Mouse (Mus musculus): ENCODE results near the gene Tesk2.

The Tesk2 gene

GRCm38 (mm10) chr4:116719396-116719795 is 1.4 kb upstream of the Tesk2 start:
- DNase-seq (ENCODE audit: low spot score) = peak; percentile 73

- no peak for DNase-seq (ENCODE audit: low spot score)
Measured at GRCm38 (mm10) chr4:116721098-116721628, 415 bp downstream of the Tesk2 start.

GRCm38 (mm10) chr4:116722230-116722629 is 1.5 kb downstream of the Tesk2 start:
- DNase-seq (ENCODE audit: low spot score) = no peak

GRCm38 (mm10) chr4:116725444-116725843 is 4.7 kb downstream of the Tesk2 start:
- no peak for DNase-seq (ENCODE audit: low spot score)

GRCm38 (mm10) chr4:116727401-116727800 is 6.7 kb downstream of the Tesk2 start:
- DNase-seq (ENCODE audit: low spot score) = no peak

GRCm38 (mm10) chr4:116729532-116729931 is 8.8 kb downstream of the Tesk2 start:
- DNase-seq (ENCODE audit: low spot score) = no peak

GRCm38 (mm10) chr4:116731077-116731476 is 10.3 kb downstream of the Tesk2 start:
- DNase-seq (ENCODE audit: low spot score) = no peak

- no peak for DNase-seq (ENCODE audit: low spot score)
Measured at GRCm38 (mm10) chr4:116732355-116732754, 11.6 kb downstream of the Tesk2 start.

GRCm38 (mm10) chr4:116734996-116735395 is 14.2 kb downstream of the Tesk2 start:
- no peak for DNase-seq (ENCODE audit: low spot score)

- DNase-seq (ENCODE audit: low spot score) = no peak
Measured at GRCm38 (mm10) chr4:116738972-116739751, 18.4 kb downstream of the Tesk2 start.

- DNase-seq (ENCODE audit: low spot score) = no peak
Measured at GRCm38 (mm10) chr4:116749750-116750149, 29.0 kb downstream of the Tesk2 start.

- no peak for DNase-seq (ENCODE audit: low spot score)
Measured at GRCm38 (mm10) chr4:116761914-116762313, 41.2 kb downstream of the Tesk2 start.

- no peak for DNase-seq (ENCODE audit: low spot score)
Measured at GRCm38 (mm10) chr4:116764001-116764400, 43.3 kb downstream of the Tesk2 start.

GRCm38 (mm10) chr4:116768510-116768909 is 47.8 kb downstream of the Tesk2 start:
- DNase-seq (ENCODE audit: low spot score) = no peak

GRCm38 (mm10) chr4:116769060-116769459 is 48.3 kb downstream of the Tesk2 start:
- DNase-seq (ENCODE audit: low spot score) = no peak

- no peak for DNase-seq (ENCODE audit: low spot score)
Measured at GRCm38 (mm10) chr4:116776391-116776790, 55.6 kb downstream of the Tesk2 start.

- no peak for DNase-seq (ENCODE audit: low spot score)
Measured at GRCm38 (mm10) chr4:116777079-116777478, 56.3 kb downstream of the Tesk2 start.

- DNase-seq (ENCODE audit: low spot score) = no peak
Measured at GRCm38 (mm10) chr4:116780541-116780940, 59.8 kb downstream of the Tesk2 start.

- no peak for DNase-seq (ENCODE audit: low spot score)
Measured at GRCm38 (mm10) chr4:116781366-116781765, 60.6 kb downstream of the Tesk2 start.

- peak; percentile 45 for DNase-seq (ENCODE audit: low spot score)
Measured at GRCm38 (mm10) chr4:116782171-116782570, 61.4 kb downstream of the Tesk2 start.

- no peak for DNase-seq (ENCODE audit: low spot score)
Measured at GRCm38 (mm10) chr4:116786587-116786986, 65.8 kb downstream of the Tesk2 start.

- no peak for DNase-seq (ENCODE audit: low spot score)
Measured at GRCm38 (mm10) chr4:116787985-116788760, 67.4 kb downstream of the Tesk2 start.

GRCm38 (mm10) chr4:116788956-116789355 is 68.2 kb downstream of the Tesk2 start:
- DNase-seq (ENCODE audit: low spot score) = peak; percentile 83
